Comparison of ENCODE assay signal across 14 mouse cellular contexts in the genomic region with DNA sequence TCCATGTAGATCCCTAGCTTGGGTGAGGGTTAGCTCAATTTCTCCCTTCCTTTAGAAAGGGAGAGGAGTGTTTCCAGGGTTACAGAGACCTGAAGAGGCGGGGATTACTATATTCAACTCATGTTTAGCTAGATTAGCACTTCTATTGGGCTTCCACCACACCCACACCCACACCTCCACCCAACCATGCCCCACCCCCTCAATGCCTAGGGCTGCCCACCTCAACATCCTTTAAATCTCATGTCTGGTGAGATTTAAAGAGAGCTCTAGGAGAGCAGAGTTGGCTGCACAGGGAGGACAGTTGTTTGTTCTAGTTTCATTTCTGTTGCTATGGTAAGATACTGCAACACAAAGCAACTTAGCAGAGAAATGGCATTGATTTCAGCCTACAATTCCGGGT.
DNase-seq lines count a peak whose midpoint lies in the region.
"Had no signal": no experiment of that assay in that cellular context is flagged by ENCODE, and none has a peak within 500 bp of the region (broad histone marks: within the 10 kb centered on the region; RNA-seq: fewer than 3 reads in every experiment).

No protein-coding gene starts in this region.

- DNase-seq in frontal cortex, postnatal 36 days (ENCODE audit: low spot score in 2 of 2): peak; percentile 23 to 40
- no peak for DNase-seq in frontal cortex, postnatal 10 days (ENCODE audit: low spot score in 2 of 2)
- DNase-seq in left cerebral cortex, adult 11 months (ENCODE audit: low spot score): peak; percentile 24
- DNase-seq in left cerebral cortex, postnatal 36 days (ENCODE audit: low spot score in 2 of 2): no peak
- DNase-seq in R1 (ENCODE audit: low read depth, low spot score): peak; percentile 24
- peak; percentile 28 to 52 for DNase-seq in left cerebral cortex, postnatal 14 days (ENCODE audit: low spot score in 2 of 2)
- DNase-seq in ovary, postnatal 36 days (ENCODE audit: low spot score): no peak
- DNase-seq in cerebellum, postnatal 4 days (ENCODE audit: low spot score in 2 of 2): no peak
- DNase-seq: cerebellum, postnatal 14 days; kidney, adult 8-10 months; kidney, postnatal 4 days; lung, adult 18-20 months; midbrain, embryonic 14.5 days; thymus, postnatal 4 days had no signal

- intact Hi-C loops in left cerebral cortex, postnatal 36 days (cut with DNase I): no loop called here
- intact Hi-C loops in left cerebral cortex, postnatal 14 days (cut with DNase I): no loop called here

Comparison
In these comparisons a context has a peak if more than half of its experiments do, and no peak if none do; other contexts are left out.
1. DNase-seq: peak in frontal cortex, postnatal 36 days (2 of 2), left cerebral cortex, adult 11 months (single experiment), R1 (single experiment) and left cerebral cortex, postnatal 14 days (2 of 2); none in frontal cortex, postnatal 10 days (0 of 2), left cerebral cortex, postnatal 36 days (0 of 2), ovary, postnatal 36 days (single experiment) and cerebellum, postnatal 4 days (0 of 2).